Mouse (Mus musculus) kidney, postnatal 14 days (tissue): ENCODE data around the gene Gm49510.

ENCODE experiments used
- DNase-seq: peaks from one replicate; pipeline ENCODE4 v3.0.0; 2022; ENCODE audit warnings: mixed read lengths

Gm49510 gene

DNA sequence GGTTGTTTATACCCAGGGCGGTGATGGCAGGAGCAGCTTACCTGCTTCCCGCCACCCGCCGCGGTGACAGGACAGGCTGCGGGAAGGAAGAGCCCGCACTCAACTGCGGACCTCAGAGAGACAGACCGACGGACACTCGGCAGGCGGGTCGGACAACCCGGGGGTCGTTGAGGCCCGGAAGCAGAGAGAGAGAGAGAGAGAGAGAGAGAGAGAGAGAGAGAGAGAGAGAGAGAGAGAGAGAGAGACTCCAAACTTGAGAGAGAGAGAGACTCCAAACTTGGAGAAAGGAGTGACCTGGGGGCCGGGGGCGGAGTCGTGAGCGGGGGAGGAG lies at the start of gene Gm49510:
TSS of gene Gm49510 (plus strand) at position 259 of the 331 bp plus-strand sequence.
- no peak for DNase-seq

GRCm38 (mm10) chr15:78850059-78850824 lies 49.2 kb upstream of the Gm49510 start:
- DNase-seq: no peak

DNA sequence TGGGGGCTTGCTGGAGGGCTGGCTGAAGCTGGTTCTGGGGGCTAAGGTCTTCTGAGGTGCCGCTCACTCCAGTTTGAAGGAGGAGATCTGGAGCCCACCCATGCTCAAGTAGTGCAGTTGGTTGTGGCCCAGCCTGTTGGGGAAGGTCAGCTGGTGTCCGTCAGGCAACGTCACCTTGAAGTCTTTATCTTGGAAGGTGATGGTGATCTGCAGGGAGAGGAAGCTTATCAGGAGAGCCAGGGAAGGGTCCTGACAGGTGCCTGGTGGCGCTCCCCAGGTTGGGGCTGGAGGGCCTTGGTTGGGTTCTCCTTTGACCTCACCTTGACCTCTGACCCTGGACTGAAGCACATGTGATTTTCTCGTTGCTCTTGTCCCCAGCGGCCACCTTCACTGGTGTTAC lies 48.5 kb upstream of the Gm49510 start:
- no peak for DNase-seq

GRCm38 (mm10) chr15:78851505-78852153 lies 47.8 kb upstream of the Gm49510 start:
- DNase-seq: peak; percentile 93

DNA sequence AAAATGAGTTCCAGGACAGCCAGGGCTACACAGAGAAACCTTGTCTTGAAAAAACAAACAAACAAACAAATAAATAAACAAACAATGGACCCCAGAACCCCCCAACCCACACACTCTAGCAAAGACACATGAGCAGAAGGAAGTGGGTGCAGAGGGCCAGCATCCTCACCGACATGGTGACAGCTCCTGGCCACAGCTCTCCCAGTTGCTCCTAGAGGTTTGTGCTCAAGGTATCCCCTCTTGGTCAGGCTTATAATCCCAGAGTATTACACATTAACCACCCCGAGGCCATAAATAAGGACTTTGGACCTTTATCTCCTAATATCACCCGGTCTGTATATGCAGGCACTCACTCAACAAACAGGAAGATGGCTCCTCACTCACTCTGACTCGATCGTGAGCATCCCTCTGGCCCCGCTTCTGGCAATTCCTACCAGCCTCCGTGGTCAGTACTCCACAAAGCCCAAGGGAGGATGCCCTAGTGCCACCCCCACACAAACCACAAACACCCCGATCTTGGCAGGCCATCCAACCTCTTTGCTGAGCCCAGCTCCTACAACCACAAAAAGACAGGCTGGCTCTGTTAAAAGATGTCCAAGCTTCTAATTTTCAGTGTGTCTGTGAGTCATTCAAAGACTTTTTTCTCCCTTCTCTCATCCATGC lies 44.0 kb upstream of the Gm49510 start, which contains the start of gene Lgals2:
TSS of gene Lgals2 (minus strand) at position 227 of the 663 bp plus-strand sequence.
- DNase-seq: no peak

DNA sequence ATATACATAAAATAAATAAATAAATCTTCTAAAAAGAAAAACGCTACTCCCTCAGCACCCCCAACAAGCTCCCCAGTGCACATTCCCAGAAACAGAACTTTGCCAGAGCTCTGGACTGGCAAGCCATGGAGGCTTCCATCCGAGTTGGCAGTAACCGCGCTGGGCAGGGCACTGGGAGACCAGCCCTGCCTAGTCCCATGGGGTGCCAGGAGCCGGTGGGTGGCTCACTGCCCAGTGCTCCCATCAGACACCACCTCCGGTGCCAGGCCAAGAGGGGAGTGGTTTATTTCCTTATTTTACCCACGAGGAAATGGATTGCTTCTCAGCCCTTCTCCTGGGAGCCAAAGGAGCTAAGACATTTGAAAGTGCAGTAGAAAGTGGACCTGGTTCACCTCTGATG lies 42.5 kb upstream of the Gm49510 start:
- DNase-seq: no peak

- DNase-seq: no peak
These were observed 40.2 kb upstream of the Gm49510 start for GRCm38 (mm10) chr15:78859311-78859710.

- DNase-seq: no peak
These were observed 39.8 kb upstream of the Gm49510 start for GRCm38 (mm10) chr15:78859714-78860113.

GRCm38 (mm10) chr15:78862280-78862679 lies 37.2 kb upstream of the Gm49510 start:
- DNase-seq: no peak

- no peak for DNase-seq
These were observed 36.3 kb upstream of the Gm49510 start for GRCm38 (mm10) chr15:78863154-78863553.

GRCm38 (mm10) chr15:78863852-78864253 lies 35.6 kb upstream of the Gm49510 start:
- no peak for DNase-seq

GRCm38 (mm10) chr15:78868398-78868797 lies 31.1 kb upstream of the Gm49510 start:
- DNase-seq: peak; percentile 77

GRCm38 (mm10) chr15:78868826-78869233 lies 30.6 kb upstream of the Gm49510 start:
- no peak for DNase-seq

GRCm38 (mm10) chr15:78869775-78870174 lies 29.7 kb upstream of the Gm49510 start:
- peak; percentile 71 for DNase-seq

DNA sequence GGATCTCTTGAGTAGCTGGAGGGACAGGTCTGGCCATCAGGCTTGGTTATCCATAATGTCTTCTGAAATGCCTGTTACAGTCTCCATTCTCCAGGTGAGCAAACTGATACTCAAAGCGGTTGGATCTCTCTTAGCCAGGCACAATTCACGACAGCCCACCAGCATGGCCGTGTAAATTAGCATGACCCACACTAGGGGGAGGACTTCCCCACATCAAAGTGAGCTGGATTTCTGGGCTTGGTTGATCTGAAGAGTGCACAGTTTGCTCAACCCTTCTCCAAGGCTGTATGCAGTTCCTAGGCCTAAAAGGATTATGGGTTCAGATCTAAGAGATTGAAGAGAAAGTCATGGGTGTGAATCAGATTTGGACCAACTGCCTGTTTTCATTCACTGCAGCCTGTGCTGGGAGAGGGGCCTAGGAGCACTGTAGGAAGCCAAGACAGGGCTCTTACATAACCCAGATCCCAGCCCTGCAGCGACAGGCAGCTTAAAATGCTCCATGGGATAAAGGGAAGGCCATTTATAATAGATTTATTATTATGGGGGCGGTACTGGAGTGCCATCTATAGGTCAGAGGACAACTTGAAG lies 27.4 kb upstream of the Gm49510 start:
- no peak for DNase-seq

DNA sequence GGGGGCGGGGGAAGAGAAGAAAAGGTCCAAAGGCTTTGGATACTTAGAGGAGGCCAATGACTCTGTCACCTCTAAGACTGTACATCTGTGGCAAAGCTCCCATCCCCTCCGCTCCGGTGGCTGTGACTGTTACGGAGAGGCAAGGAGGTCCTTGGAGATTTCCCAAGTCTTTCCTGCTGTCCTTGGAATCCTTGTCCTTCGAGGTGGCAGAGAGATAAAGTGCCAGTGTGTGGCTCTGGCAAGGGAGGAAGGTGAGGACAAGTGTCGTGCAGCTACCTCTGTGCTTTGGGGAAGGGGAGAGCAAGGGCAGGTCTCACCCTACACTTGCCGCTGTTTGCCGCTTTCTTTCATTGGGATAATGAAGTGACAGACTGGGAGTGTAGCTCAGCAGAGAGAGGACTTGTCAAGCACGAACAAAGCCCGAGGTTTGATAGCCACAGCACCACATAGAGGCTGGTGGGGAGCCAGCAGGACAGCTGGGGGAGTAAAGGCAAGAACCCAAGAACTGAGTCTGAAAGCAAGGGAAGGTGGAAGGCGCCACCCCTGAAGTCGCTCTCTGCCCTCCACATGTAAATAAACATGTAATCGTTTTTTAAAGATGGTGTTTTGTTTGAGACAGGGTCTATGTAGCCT lies 25.5 kb upstream of the Gm49510 start:
- no peak for DNase-seq

DNA sequence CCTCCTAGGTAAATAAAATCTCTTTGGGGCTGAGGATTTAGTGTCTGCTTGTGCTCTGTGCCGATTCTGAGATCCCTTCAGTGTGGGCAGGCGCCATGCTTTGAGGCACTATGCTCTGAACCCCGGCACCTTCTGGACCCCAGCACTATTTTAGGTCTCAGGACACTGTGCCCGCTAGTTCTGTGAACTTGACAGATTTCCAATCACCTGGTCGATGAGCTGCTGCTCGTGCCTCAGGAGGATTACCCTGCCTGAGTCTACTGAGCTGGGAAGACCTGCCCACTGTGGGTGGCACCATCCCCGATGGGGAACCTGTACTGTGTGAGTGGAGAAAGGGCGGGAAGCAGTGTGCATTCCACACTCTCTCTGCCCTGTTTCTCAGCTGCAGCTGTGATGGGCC lies 24.5 kb upstream of the Gm49510 start:
- no peak for DNase-seq

- DNase-seq: no peak
These were observed 23.9 kb upstream of the Gm49510 start for GRCm38 (mm10) chr15:78875537-78875936.

- DNase-seq: peak; percentile 93
These were observed 23.2 kb upstream of the Gm49510 start for GRCm38 (mm10) chr15:78876258-78876696.

GRCm38 (mm10) chr15:78876991-78877809 lies 22.3 kb upstream of the Gm49510 start, which contains the start of gene Gga1:
TSS of gene Gga1 (plus strand) at chr15:78877190.
- DNase-seq: peak; percentile 97

- no peak for DNase-seq
These were observed 21.6 kb upstream of the Gm49510 start for GRCm38 (mm10) chr15:78877810-78878390.
